Mouse (Mus musculus) retina, adult 2 months (tissue): ENCODE measurements at regions not wholly inside any gene's neighbourhood (a gene's known extent, or its start where the extent isn't known, plus 50 kb on each side); places are given as distances from the start of the nearest gene placed in this dataset.
"Not testable (repeated sequence)": the region's sequence is repeated elsewhere in the genome, so short reads cannot be mapped to it uniquely, and the experiment has no call there.

ENCODE experiments used
- DNase-seq: peaks from one replicate; pipeline ENCODE4 v3.0.0-alpha.2; 2012; ENCODE audit warnings: low read depth, low spot score

GRCm38 (mm10) chr13:69129056-69129620 is 129.8 kb upstream of the Adcy2 start:
- DNase-seq, result no peak

- no peak for DNase-seq
These were observed 128.2 kb upstream of the Adcy2 start for GRCm38 (mm10) chr13:69127522-69127921.

GRCm38 (mm10) chr13:69118743-69119142 is 119.4 kb upstream of the Adcy2 start:
- not testable (repeated sequence) for DNase-seq

GRCm38 (mm10) chr13:69109168-69109567 is 109.8 kb upstream of the Adcy2 start:
- no peak for DNase-seq

- DNase-seq, result peak; percentile 16
These were observed 87.3 kb upstream of the Adcy2 start for GRCm38 (mm10) chr13:69086613-69087012.

GRCm38 (mm10) chr13:69070336-69070735 is 71.0 kb upstream of the Adcy2 start:
- DNase-seq, result no peak

GRCm38 (mm10) chr13:69069817-69070216 is 70.5 kb upstream of the Adcy2 start:
- DNase-seq, result no peak

- DNase-seq, result no peak
These were observed 67.3 kb upstream of the Adcy2 start for GRCm38 (mm10) chr13:69066636-69067035.

- DNase-seq, result no peak
These were observed 65.9 kb upstream of the Adcy2 start for GRCm38 (mm10) chr13:69065285-69065684.

- no peak for DNase-seq
These were observed 63.4 kb upstream of the Adcy2 start for GRCm38 (mm10) chr13:69062692-69063233.

GRCm38 (mm10) chr13:69061436-69061835 is 62.1 kb upstream of the Adcy2 start:
- no peak for DNase-seq
